Mouse (Mus musculus): ENCODE measurements around the gene Lpp.

- no peak for TF ChIP-seq GATA1 (IDR thresholded peaks at IDR 0.05; ENCODE audit: borderline replicate concordance, low read length)
- no peak for TF ChIP-seq CTCF (IDR thresholded peaks at IDR 0.05; ENCODE audit: low read depth, low read length)
- no peak for TF ChIP-seq GATA2 (IDR thresholded peaks at IDR 0.05; ENCODE audit: borderline replicate concordance, low read depth, low read length)
- TF ChIP-seq TAL1 (conservative IDR thresholded peaks at IDR 0.05; ENCODE audit: low read depth, low read length) = no peak
- TF ChIP-seq POLR2AphosphoS5 (IDR thresholded peaks at IDR 0.05; ENCODE audit: insufficient replicate concordance, low read depth, low read length) = no peak
These were observed 342.4 kb downstream of the Lpp start for GRCm38 (mm10) chr16:24735754-24736153.
